Mouse (Mus musculus) liver, postnatal 0 days (tissue): Measurements from ENCODE around the gene Kcnj11.

Source experiments
- CTCF ChIP-seq: sonication (generic); IDR thresholded peaks from 2 replicates; pipeline ENCODE4 v1.5.1; 2016; ENCODE audit warnings: antibody characterized with exemption, low read depth
- EP300 ChIP-seq: IDR thresholded peaks from 2 replicates; pipeline ENCODE4 v1.6.1; 2016; ENCODE audit warnings: antibody characterized with exemption, low read depth, mild to moderate bottlenecking

DNA sequence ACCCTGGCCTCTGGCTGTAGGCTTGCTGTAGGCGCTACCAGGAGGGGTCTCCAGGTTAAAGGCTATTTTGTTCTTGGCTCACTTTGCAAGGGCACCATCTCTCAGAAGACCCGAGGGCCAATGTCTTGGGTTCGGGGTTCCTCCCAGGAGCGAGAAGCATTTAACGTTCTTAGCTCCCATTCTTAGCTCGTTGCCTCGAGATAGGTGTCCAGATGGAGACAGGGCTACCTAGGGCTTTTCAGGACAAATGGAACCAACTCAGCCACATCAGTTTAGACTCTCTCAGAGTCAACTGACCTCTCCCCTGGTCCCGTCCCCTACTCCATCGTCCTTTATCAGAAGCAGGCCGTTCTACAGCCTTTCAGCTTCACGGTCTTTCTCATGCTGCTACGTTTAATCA, 31.7 kb upstream of the Kcnj11 start:
- TF ChIP-seq CTCF (no peak), EP300 (no peak)
